Mouse (Mus musculus): ENCODE measurements at regions not wholly inside any gene's neighbourhood (a gene's known extent, or its start where the extent isn't known, plus 50 kb on each side); places are given as distances from the start of the nearest gene placed in this dataset.
"Not testable (repeated sequence)": the region's sequence is repeated elsewhere in the genome, so short reads cannot be mapped to it uniquely, and the experiment has no call there.

- H3K4me1 ChIP-seq (ENCODE audit: control insufficient read depth, insufficient read depth, low read length) = no peaks in the 10 kb centered on the region
- no peak overlapping the region for H3K4me2 ChIP-seq (ENCODE audit: low read length)
- no peaks in the 10 kb centered on the region for H3K27me3 ChIP-seq (ENCODE audit: control insufficient read depth, insufficient read depth, low read depth, low read length)
- H3K9ac ChIP-seq (ENCODE audit: low read depth, low read length) = no peak overlapping the region
- H3K9me3 ChIP-seq (replicated peaks; ENCODE audit: control insufficient read depth, low read length, poor library complexity, severe bottlenecking) = no peaks in the 10 kb centered on the region
- peak; percentile 94 for ATAC-seq
- H3K27ac ChIP-seq (ENCODE audit: low read length) = no peak overlapping the region
- 52% methylated on average over 5 of the region's 5 CpGs for WGBS
- no peaks in the 10 kb centered on the region for H3K36me3 ChIP-seq (ENCODE audit: control insufficient read depth, insufficient read depth, low read length)
- H3K4me3 ChIP-seq (ENCODE audit: low read depth, low read length) = no peak overlapping the region
These were observed 52.8 kb upstream of the Tmem17 start for GRCm38 (mm10) chr11:22458951-22459703.

GRCm38 (mm10) chr11:22461019-22461735, 50.7 kb upstream of the Tmem17 start:
- H3K4me2 ChIP-seq (ENCODE audit: low read length); H3K4me3 ChIP-seq (ENCODE audit: low read depth, low read length); H3K27me3 ChIP-seq (ENCODE audit: control insufficient read depth, insufficient read depth, low read depth, low read length); ATAC-seq; H3K36me3 ChIP-seq (ENCODE audit: control insufficient read depth, insufficient read depth, low read length); H3K9me3 ChIP-seq (replicated peaks; ENCODE audit: control insufficient read depth, low read length, poor library complexity, severe bottlenecking); H3K27ac ChIP-seq (ENCODE audit: low read length); H3K4me1 ChIP-seq (ENCODE audit: control insufficient read depth, insufficient read depth, low read length); H3K9ac ChIP-seq (ENCODE audit: low read depth, low read length): not testable (repeated sequence)
- 91% methylated on average over 8 of the region's 8 CpGs for WGBS

Data from midbrain, embryonic 16.5 days (tissue).